Mouse (Mus musculus): Measurements from ENCODE around the gene Prlhr. TPM values are rescaled to one million over a fixed set of nuclear protein-coding genes. Genes with fewer than 3 reads are reported as not detected.

Prlhr gene
- polyA plus RNA-seq, 1 experiment from 2014 or later: not detected

- Histone ChIP-seq H3K4me1 (peaks cover 22% of the 10 kb centered on the region), H3K4me3 (peak overlapping the region; percentile 12; the same call in 1 of the 2 replicates), H3K27me3 (peaks cover 46% of the 10 kb centered on the region), H3K4me2 (peak overlapping the region; percentile 44), H3K9ac (no peak overlapping the region), H3K27ac (no peak overlapping the region), H3K36me3 (no peaks in the 10 kb centered on the region), H3K9me3 (no peaks in the 10 kb centered on the region)
- peak; percentile 65 for ATAC-seq (ENCODE audit: borderline replicate concordance, extremely low read depth, low FRiP score, low TSS enrichment)
- WGBS: 3% methylated on average over 41 of the region's 41 CpGs
Measured at GRCm38 (mm10) chr19:60466953-60467570, 1.0 kb downstream of the Prlhr start.

DNA sequence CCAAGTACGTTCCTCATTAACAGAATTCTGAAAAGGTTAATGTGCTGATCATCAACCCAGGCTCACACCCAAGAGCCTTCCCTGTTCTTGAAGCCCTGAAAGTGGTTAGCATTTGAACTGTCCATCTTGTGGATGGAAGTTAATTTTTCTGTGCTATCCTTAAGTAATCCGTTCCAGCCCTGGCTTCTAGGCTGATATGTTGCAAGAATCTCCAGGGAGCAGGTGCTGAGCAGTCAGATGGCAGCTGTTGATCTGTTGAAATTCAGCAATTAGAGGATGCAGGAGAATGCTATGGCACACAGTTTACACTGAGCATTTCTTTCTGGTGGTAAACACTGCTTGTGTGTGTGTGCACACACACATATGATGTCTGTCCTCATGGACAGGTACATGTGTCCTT is 2.4 kb downstream of the Prlhr start:
- no peak for ATAC-seq (ENCODE audit: borderline replicate concordance, extremely low read depth, low FRiP score, low TSS enrichment)
- H3K4me2 ChIP-seq: no peak overlapping the region
- H3K4me3 ChIP-seq: no peak overlapping the region
- no peak overlapping the region for H3K9ac ChIP-seq
- no peaks in the 10 kb centered on the region for H3K36me3 ChIP-seq
- peaks cover 22% of the 10 kb centered on the region for H3K4me1 ChIP-seq
- 63% methylated on average over 2 of the region's 2 CpGs for WGBS
- no peak overlapping the region for H3K27ac ChIP-seq
- peaks cover 53% of the 10 kb centered on the region for H3K27me3 ChIP-seq
- no peaks in the 10 kb centered on the region for H3K9me3 ChIP-seq

GRCm38 (mm10) chr19:60463896-60464295 is 4.2 kb downstream of the Prlhr start:
- ATAC-seq (ENCODE audit: borderline replicate concordance, extremely low read depth, low FRiP score, low TSS enrichment): peak; percentile 81; the same call in 1 of the 2 replicates
- Histone ChIP-seq H3K4me3 (no peak overlapping the region), H3K36me3 (no peaks in the 10 kb centered on the region), H3K4me2 (no peak overlapping the region), H3K27me3 (peaks cover 45% of the 10 kb centered on the region), H3K9ac (no peak overlapping the region), H3K4me1 (peaks cover 29% of the 10 kb centered on the region), H3K9me3 (no peaks in the 10 kb centered on the region), H3K27ac (no peak overlapping the region)
- 12% methylated on average over 3 of the region's 3 CpGs for WGBS

- WGBS: 72% methylated on average over 3 of the region's 3 CpGs
- ATAC-seq (ENCODE audit: borderline replicate concordance, extremely low read depth, low FRiP score, low TSS enrichment): no peak
- H3K27me3 ChIP-seq: peaks cover 40% of the 10 kb centered on the region
- no peak overlapping the region for H3K27ac ChIP-seq
- H3K4me2 ChIP-seq: no peak overlapping the region
- H3K4me1 ChIP-seq: peaks cover 29% of the 10 kb centered on the region
- H3K4me3 ChIP-seq: no peak overlapping the region
- H3K9me3 ChIP-seq: no peaks in the 10 kb centered on the region
- no peak overlapping the region for H3K9ac ChIP-seq
- H3K36me3 ChIP-seq: no peaks in the 10 kb centered on the region
Measured at GRCm38 (mm10) chr19:60463440-60463839, 4.7 kb downstream of the Prlhr start.

GRCm38 (mm10) chr19:60461476-60461875 is 6.6 kb downstream of the Prlhr start:
- no peaks in the 10 kb centered on the region for H3K9me3 ChIP-seq
- no peak for ATAC-seq (ENCODE audit: borderline replicate concordance, extremely low read depth, low FRiP score, low TSS enrichment)
- WGBS: 51% methylated on average over 2 of the region's 2 CpGs
- H3K4me3 ChIP-seq: no peak overlapping the region
- H3K27me3 ChIP-seq: peaks cover 21% of the 10 kb centered on the region
- H3K4me2 ChIP-seq: no peak overlapping the region
- H3K4me1 ChIP-seq: peaks cover 22% of the 10 kb centered on the region
- no peak overlapping the region for H3K9ac ChIP-seq
- no peak overlapping the region for H3K27ac ChIP-seq
- H3K36me3 ChIP-seq: no peaks in the 10 kb centered on the region

GRCm38 (mm10) chr19:60459680-60460079 is 8.4 kb downstream of the Prlhr start:
- Histone ChIP-seq H3K27me3 (peaks cover 8% of the 10 kb centered on the region; the same call in 1 of the 2 replicates), H3K4me2 (no peak overlapping the region), H3K4me1 (peaks cover 21% of the 10 kb centered on the region), H3K4me3 (no peak overlapping the region), H3K9me3 (no peaks in the 10 kb centered on the region), H3K9ac (no peak overlapping the region), H3K36me3 (no peaks in the 10 kb centered on the region), H3K27ac (no peak overlapping the region)
- no peak for ATAC-seq (ENCODE audit: borderline replicate concordance, extremely low read depth, low FRiP score, low TSS enrichment)
- 11% methylated on average over 3 of the region's 3 CpGs for WGBS

GRCm38 (mm10) chr19:60459071-60459470 is 9.0 kb downstream of the Prlhr start:
- Histone ChIP-seq H3K4me2 (no peak overlapping the region), H3K4me3 (no peak overlapping the region), H3K9me3 (no peaks in the 10 kb centered on the region), H3K27ac (no peak overlapping the region), H3K9ac (no peak overlapping the region), H3K27me3 (peaks cover 8% of the 10 kb centered on the region; the same call in 1 of the 2 replicates), H3K36me3 (no peaks in the 10 kb centered on the region), H3K4me1 (peaks cover 16% of the 10 kb centered on the region)
- no peak for ATAC-seq (ENCODE audit: borderline replicate concordance, extremely low read depth, low FRiP score, low TSS enrichment)
- 71% methylated on average over 2 of the region's 2 CpGs for WGBS

- H3K9me3 ChIP-seq: no peaks in the 10 kb centered on the region
- no peak for ATAC-seq (ENCODE audit: borderline replicate concordance, extremely low read depth, low FRiP score, low TSS enrichment)
- H3K9ac ChIP-seq: no peak overlapping the region
- H3K36me3 ChIP-seq: no peaks in the 10 kb centered on the region
- H3K27ac ChIP-seq: no peak overlapping the region
- H3K4me2 ChIP-seq: no peak overlapping the region
- peaks cover 7% of the 10 kb centered on the region; the same call in 1 of the 2 replicates for H3K4me1 ChIP-seq
- H3K4me3 ChIP-seq: no peak overlapping the region
- H3K27me3 ChIP-seq: no peaks in the 10 kb centered on the region
- WGBS: 60% methylated on average over 1 of the region's 1 CpGs
Measured at GRCm38 (mm10) chr19:60455791-60456190, 12.3 kb downstream of the Prlhr start.

DNA sequence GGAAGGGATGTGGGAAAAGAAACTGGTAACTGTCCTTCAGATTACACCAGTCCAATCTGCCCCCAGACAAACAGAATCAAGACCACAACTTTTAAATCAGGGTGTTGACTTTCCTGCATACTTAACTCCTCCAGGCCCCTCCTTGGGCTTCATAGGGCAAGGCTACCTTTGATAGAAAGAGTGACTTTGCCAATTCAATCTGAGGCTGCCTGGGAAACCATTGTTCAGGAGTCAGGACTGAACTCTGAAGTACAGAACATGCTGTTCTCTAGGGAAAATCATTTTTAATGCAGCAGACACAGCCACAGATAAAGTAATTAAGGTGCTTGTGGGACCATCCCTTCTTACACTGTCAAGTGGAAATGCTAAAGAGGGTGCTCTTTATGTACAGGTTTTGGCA is 27.6 kb downstream of the Prlhr start:
- H3K9ac ChIP-seq: no peak overlapping the region
- no peak overlapping the region for H3K4me2 ChIP-seq
- no peaks in the 10 kb centered on the region for H3K9me3 ChIP-seq
- no peak overlapping the region for H3K4me3 ChIP-seq
- H3K36me3 ChIP-seq: no peaks in the 10 kb centered on the region
- no peaks in the 10 kb centered on the region for H3K27me3 ChIP-seq
- no peak overlapping the region for H3K27ac ChIP-seq
- no peak for ATAC-seq (ENCODE audit: borderline replicate concordance, extremely low read depth, low FRiP score, low TSS enrichment)
- H3K4me1 ChIP-seq: no peaks in the 10 kb centered on the region

DNA sequence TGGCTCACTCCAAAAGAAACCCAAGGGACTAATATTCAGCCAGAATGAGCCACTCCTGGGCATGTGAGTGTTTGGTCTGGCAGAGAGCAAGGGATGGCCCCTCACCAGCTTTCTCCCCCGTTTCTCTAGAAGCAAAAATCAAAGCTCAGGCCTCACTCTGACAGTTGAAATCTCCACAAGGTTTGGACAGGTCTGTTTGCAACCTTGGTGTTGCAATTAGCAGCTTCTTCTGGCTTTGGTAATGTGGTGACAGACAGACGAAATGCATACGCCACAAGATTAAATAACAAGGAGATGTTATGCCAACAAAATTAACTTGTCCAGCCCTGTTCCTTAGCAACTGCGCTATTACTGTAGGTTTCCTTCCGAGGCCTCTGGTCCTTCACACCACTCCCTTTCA is 28.0 kb downstream of the Prlhr start:
- Histone ChIP-seq H3K36me3 (no peaks in the 10 kb centered on the region), H3K9me3 (no peaks in the 10 kb centered on the region), H3K27ac (no peak overlapping the region), H3K9ac (no peak overlapping the region), H3K27me3 (no peaks in the 10 kb centered on the region), H3K4me2 (no peak overlapping the region), H3K4me3 (no peak overlapping the region), H3K4me1 (no peaks in the 10 kb centered on the region)
- no peak for ATAC-seq (ENCODE audit: borderline replicate concordance, extremely low read depth, low FRiP score, low TSS enrichment)
- 52% methylated on average over 5 of the region's 5 CpGs for WGBS

DNA sequence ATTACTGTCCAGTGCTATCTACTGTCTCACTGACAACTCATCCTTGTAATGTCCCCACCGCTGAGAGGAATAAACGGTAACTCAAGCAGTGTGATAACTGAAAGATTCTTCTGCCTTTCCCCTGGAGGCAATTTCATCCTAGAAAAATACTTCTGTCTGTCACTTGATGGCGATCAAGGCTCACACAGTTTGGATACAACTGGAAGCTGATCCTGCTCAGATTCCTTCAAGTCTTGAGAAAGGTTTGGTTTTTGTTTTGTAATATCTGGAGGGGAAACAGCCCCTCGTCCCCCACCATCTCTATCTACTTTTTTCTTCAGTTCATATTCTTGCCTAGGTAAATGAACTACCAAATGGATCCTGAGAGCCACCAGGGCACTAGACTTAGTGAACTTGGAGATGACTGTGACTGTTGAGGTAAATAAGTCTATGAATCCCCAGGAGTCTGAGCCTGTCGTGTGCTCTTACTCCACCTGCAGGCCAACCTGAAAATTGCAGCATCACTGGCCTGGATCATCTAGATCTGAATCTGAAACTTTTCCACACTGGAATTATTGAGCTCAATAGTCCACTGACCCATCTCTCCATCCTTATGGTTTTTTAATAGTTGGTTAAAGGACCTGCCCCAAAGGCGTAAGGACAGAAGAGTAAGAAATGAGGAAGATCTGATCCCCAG is 30.4 kb downstream of the Prlhr start:
- WGBS: 51% methylated on average over 6 of the region's 6 CpGs
- no peaks in the 10 kb centered on the region for H3K27me3 ChIP-seq
- no peak overlapping the region for H3K4me3 ChIP-seq
- no peak for ATAC-seq (ENCODE audit: borderline replicate concordance, extremely low read depth, low FRiP score, low TSS enrichment)
- no peak overlapping the region for H3K27ac ChIP-seq
- no peaks in the 10 kb centered on the region for H3K36me3 ChIP-seq
- no peak overlapping the region for H3K9ac ChIP-seq
- H3K9me3 ChIP-seq: no peaks in the 10 kb centered on the region
- no peaks in the 10 kb centered on the region for H3K4me1 ChIP-seq
- H3K4me2 ChIP-seq: no peak overlapping the region

- no peaks in the 10 kb centered on the region for H3K27me3 ChIP-seq
- 59% methylated on average over 6 of the region's 6 CpGs for WGBS
- H3K4me1 ChIP-seq: no peaks in the 10 kb centered on the region
- no peak overlapping the region for H3K27ac ChIP-seq
- no peaks in the 10 kb centered on the region for H3K36me3 ChIP-seq
- ATAC-seq (ENCODE audit: borderline replicate concordance, extremely low read depth, low FRiP score, low TSS enrichment): no peak
- H3K4me3 ChIP-seq: no peak overlapping the region
- H3K9me3 ChIP-seq: no peaks in the 10 kb centered on the region
- no peak overlapping the region for H3K4me2 ChIP-seq
- H3K9ac ChIP-seq: no peak overlapping the region
Measured at GRCm38 (mm10) chr19:60432347-60433129, 35.6 kb downstream of the Prlhr start.
